Mouse (Mus musculus): ENCODE measurements around the gene Olfr95.
"Not testable (repeated sequence)": the region's sequence is repeated elsewhere in the genome, so short reads cannot be mapped to it uniquely, and the experiment has no call there.

Olfr95 gene

GRCm38 (mm10) chr17:37213018-37213417 is at the start of gene Olfr95:
Olfr95 (minus strand) TSS chr17:37213118.
- no peak for DNase-seq

GRCm38 (mm10) chr17:37250544-37250943 is 37.6 kb upstream of the Olfr95 start:
- peak in 1 of 2 experiments; percentile 20 for DNase-seq

GRCm38 (mm10) chr17:37249460-37249859 is 36.5 kb upstream of the Olfr95 start:
- DNase-seq = no peak

DNA sequence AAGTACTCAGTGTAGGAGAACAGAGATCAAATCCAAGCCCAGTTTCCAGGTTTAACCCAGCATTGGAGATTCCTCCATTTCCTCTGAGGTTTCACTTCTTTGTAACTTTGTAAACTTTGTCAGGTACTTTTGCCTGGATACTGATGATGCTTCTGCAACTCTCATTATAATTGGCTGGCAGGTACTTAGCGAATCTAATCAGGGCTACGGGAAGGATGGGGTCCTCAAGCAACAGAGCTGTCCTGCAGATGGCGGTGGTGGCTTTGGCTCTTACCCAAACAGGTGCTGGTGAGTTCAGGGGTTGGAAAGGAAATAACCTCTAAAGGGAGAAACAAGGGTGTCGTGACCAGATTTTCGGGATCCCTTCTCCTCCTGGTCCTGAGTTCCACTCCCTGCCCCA is 33.8 kb upstream of the Olfr95 start:
- peak; percentile 3 for DNase-seq

GRCm38 (mm10) chr17:37242198-37242597 is 29.3 kb upstream of the Olfr95 start:
- no peak for DNase-seq

GRCm38 (mm10) chr17:37237230-37237629 is 24.3 kb upstream of the Olfr95 start, which contains the start of gene Olfr97:
Olfr97 (minus strand) TSS chr17:37237330.
- not testable (repeated sequence) for DNase-seq

DNA sequence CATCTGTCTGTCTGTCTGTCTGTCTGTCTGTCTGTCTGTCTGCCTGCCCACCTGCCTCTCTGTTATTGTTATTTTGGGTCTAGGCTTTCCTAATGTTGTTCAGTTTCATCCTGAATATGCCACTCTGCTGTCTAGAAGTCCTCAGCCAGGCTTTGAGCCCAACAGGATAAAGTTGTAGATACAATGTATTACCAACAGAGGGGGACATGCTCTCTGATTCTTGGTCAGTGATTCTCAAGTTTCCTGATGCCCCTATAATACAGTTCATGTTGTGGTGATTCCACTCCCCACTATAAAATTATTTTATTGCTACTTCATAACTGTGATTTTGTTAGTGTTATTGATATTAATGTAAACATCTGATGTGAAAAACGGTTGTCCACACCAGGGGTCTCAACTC is 9.0 kb upstream of the Olfr95 start:
- no peak for DNase-seq

DNA sequence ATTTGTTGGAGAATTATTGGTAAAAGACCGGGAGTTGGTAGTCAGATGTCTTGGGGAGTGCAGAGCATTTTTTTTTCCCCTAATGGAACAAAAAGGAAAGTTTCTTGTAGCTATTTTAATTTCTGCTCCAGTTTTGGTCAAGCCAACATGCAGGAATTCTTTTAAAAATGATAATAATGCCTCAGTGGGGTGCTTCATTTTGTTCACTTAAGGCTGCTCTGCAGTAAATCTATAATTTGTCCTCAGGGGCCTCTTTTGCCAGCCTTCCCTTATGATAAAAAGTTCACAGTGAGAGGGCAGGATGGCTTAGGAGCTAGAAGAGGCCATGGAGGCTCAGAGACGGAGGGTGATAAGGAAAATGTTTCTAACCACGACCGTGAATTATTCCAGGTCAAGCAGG is 6.9 kb upstream of the Olfr95 start, which contains the start of gene Olfr96:
TSS of gene Olfr96 (plus strand) at position 301 of the 400 bp plus-strand sequence.
- no peak for DNase-seq

DNA sequence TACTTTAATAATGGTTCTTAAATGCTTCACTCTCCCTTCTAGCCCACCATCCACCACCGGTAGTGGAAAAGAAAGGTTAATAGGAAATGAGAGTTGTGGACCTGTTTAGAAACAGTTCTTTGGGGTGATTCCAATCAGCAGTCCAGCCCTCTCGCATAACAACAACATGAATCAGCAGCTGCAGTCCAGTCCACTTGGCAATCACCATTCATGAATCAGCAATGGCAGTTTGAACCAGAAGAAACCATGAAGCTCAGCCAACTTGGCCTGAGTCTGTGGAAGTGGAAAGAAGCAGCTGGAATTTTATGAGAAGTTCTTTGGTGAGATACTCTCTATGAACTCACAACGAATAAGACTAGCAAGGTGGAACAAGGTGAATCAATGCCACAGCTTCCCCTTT is 5.6 kb upstream of the Olfr95 start:
- DNase-seq = no peak

DNA sequence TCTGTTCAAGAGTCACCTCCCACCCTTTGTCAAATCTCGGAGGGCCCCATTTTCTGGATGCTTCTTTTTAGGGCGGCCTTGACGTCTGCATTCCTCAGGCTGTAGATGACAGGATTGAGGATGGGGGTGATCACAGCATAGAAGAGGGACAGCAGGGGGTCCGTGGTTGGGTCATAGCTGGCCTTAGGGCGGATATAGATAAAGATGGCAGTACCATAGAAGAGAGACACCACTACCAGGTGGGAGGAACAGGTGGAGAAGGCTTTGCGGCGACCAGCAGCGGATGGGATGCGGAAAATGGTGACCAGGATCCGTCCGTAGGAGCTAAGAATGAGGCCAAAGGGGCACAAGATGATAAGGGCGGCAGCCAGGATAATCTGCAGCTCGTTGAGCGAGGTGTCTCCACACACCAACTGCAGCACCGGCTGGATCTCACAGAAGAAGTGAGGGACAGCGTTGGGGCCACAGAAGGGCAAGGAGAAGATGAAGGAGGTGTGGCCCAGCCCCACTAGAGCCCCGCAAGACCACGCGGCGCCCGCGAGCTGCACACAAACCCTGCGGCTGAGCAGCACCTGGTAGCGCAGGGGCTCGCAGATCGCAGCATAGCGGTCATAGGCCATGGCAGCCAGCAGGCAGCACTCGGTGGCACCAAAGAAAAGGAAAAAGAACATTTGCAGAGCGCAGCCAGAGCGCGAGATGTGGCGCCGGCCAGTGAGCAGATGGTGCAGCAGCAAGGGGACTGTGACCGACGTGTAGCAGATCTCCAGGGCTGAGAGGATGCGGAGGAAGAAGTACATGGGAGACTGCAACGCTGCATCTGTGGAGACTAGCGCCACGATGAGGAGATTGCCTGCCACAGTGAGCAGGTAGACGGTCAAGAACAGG is 1.8 kb downstream of the Olfr95 start:
- peak; percentile 22 to 41 for DNase-seq

DNA sequence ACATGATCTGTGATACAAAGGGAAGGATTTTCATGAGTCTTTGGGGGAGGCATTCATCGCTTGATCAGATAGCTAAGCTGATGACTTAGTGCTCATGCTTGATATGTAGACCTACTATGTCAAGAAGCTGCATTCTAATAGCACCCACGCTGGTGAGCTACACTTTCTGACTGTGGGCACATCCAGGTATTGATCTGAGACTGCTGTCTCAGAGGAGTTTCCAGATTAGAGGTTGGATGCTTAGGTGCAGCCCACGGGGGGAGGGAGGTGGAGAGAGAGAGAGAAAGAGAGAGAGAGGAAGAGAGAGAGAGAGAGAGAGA is 9.0 kb downstream of the Olfr95 start:
- DNase-seq = no peak

DNA sequence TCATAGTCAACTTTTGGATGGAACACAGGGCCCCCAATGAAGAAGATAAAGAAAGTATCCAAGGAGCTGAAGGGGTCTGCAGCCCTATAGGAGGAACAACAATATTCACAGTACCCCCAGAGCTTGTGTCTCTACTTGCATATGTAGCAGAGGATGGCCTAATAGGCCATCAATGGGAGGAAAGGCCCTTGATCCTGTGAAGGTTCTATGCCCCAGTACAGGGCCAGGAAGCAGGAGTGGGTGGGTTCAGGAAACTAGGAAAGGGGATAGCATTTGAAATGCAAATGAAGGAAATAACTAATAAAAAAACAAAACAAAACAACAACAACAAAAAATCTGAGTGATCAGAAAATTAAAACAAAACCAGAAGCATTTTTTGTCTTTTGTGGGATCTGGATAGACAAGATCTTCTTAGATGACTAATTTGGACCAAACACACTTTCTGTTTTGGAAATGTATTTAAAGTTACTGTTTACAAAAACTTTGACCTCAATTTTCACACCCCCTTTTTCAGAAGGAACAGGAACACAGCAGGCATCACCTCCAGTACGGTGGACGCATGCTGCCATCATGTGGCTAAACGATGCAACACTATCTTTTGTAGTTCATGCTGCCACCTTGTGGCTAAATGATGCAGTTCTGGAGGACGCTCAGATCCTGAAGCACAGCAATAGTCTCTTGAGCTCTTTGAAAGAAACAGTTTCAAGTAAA is 9.6 kb downstream of the Olfr95 start:
- peak; percentile 75 to 86 for DNase-seq

GRCm38 (mm10) chr17:37200894-37201293 is 12.0 kb downstream of the Olfr95 start, which contains the start of gene Olfr94:
Olfr94 (minus strand) TSS chr17:37200994.
- DNase-seq = no peak

GRCm38 (mm10) chr17:37196845-37197724 is 15.8 kb downstream of the Olfr95 start:
- peak; percentile 21 to 39 for DNase-seq

GRCm38 (mm10) chr17:37194782-37195181 is 18.1 kb downstream of the Olfr95 start:
- DNase-seq = no peak

DNA sequence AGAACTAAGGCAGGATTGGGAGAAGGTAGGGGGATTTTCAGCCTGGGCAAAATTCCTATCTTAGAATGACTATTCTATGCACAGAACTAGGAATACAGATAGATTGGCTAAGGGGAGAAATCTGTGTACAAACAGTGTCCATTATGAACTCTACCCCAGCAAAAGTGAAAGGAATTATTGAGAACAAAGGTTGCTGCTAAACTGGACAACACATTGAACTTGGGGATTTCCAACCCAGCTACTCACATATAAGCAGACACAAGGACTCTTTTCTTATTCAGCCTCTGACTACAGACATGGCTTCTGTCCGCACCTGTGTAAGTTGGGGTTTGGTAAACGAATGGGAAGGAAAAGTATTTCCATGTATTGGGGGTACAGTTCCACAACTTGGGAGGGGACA is 19.3 kb downstream of the Olfr95 start, which contains the start of gene Ubd:
TSS of gene Ubd (plus strand) at position 237 of the 400 bp plus-strand sequence.
- no peak for DNase-seq

DNA sequence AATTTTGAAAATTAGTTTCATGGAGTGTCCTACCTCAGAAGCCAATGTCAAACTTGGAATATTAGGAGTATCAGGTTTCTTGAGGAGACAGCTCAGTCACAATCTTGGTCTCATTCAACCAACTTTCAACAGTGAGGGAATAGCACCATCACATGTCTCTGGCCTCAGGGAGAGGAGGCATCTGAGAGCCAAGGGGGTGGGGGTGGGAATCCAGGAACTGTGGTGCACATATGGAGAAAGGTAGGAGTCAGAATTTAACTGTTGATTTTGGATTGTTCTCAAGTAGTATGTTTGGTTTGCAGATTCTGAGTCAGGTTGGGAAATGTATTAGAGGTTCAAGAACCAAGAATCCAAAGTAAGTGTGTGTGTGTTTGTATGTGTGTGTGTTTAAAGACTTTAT is 19.9 kb downstream of the Olfr95 start:
- no peak for DNase-seq

- peak; percentile 5 to 49 for DNase-seq
These were observed 22.2 kb downstream of the Olfr95 start for GRCm38 (mm10) chr17:37190711-37191110.

DNA sequence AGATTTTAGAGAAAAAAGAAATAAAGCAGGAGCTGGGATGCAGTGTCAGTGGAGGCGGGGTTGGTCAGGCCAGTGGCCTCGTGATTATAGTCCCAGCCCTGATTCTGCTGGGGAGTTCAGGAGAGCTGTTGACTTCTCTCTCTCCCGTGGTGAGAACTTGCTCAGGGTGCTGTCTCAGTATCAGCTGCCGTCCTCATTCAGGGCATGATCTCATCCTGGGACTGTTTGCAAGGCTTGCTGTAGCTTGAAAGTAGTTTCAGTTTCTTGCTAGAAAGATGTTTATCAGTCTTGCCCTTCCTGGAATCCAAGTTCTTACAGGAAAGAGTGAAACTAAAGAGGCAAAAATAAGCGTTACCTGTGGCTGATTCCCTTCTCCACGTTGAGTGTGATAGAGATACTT is 27.4 kb downstream of the Olfr95 start:
- no peak for DNase-seq

- DNase-seq = no peak
These were observed 51.5 kb downstream of the Olfr95 start, which contains the start of gene Olfr93 for GRCm38 (mm10) chr17:37161394-37161793. Olfr93 (minus strand) TSS chr17:37161494.
